Mouse (Mus musculus) adrenal gland, adult (tissue): ENCODE data around the gene Gjb6.
A peak's percentile ranks its signal among the peaks of the same experiment; 100 is the strongest.

Source experiments
- DNase-seq, 2 experiments: peaks; one replicate each; pipeline ENCODE4 v3.0.0; 2022 to 2023; ENCODE audit warnings: low spot score in 1 of 2; ENCODE audit not compliant: inconsistent age in 2 of 2

Gene Gjb6

DNA sequence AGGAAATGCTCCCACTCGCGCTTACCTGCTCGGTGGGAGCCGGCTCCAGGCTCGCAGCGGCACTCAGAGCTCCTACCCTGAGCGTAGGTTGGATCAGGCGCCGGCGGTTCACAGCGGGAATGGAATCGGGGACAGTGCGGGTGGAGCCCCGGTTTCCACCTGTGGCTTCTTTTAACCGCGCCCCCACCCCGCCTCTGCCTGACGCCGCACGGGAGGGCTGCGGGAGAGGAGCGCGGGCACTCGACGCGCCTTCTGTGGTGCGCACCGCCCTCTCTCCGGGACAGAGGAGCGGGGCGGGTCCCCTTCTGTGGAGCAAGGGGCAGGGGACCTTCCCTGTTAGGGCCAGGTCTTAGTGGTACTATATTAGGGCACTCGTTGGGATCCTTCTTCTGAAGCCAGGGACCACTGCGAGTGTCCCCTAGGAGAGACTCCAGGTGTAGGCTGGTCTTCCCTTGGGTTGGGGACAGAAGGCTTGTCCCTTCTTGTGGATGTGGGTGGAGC lies at the start of gene Gjb6:
Gene Gjb6 (minus strand): TSS at position 451 of the 501 bp plus-strand sequence.
- DNase-seq: no peak

DNA sequence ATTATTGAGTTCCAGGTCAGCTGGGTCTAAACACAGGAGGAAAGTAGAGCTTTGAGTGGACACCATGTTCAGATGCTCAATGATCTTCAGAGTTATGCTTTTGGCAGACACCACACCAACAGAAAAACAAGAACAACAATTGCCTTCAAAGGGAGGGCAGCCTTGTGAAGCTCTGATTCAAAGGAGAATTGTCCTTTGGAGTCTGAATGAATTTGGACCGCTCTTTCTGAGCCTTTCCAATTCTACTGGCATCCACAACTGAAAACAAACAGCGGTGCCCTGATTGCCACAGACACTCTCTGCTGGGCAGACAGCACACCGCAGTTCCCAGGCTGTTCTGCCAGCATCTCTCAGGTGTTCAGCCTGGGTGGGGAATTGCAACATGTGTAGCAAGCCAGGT lies 32.1 kb upstream of the Gjb6 start:
- DNase-seq: no peak

DNA sequence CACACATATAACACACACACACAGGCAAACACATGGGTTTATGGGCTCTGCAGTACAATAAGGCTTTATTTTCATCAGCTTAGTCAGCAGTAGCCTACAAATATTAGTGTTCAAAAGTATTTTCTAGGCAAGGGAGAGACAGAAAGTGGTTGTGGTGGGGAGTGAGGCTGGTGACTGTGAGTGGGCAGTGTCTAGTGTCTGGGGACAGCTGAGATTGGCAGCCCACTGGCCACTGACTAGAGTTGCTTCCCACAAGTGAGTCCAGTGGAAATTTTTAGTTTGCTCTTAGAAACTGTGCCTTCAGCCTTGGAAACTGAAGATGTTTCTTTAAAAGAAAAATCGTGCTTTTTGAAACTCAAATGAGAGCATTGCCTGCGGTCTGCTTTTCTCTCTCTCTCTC lies 28.4 kb upstream of the Gjb6 start:
- DNase-seq: peak; percentile 4 to 48

DNA sequence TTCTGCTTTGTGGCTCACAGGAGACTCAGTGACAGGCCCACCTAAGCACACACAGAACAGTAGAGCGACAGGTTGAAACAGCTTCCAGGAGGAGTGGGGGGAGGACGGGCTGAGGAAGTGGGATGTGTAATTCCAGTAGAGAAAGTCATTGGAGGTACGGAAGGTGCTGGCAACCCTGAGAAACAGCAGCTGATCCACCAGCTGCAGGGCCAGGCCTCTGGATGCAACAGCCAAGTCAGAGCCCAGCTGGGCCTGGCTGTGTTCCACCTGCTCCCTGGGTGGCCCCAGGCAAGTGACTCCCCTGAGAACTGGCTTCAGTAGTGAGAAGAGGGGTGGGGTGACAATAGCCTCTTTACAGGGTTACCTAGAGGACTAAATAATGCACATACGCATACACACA lies 27.8 kb upstream of the Gjb6 start:
- peak; percentile 5 to 44 for DNase-seq

DNA sequence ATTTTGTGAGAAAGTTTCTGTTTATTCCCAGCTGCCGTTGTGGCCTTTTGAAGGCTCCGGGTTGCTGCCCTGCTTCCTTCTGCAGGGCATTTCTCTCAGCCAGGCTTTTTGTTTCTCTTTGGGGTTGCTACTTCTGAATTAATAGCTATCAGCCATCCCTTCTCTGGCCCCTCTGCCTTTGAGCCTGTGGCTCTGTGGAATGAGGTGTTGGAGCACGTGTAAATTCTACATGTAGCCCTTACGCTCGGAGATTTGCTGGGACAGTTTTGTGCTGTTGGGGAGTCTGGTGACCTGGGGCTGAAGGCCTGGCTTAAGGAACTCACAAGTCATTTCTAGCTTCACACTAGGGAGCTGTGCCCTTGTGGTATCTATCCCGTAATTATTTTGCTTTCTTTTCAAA lies 21.5 kb upstream of the Gjb6 start:
- DNase-seq: no peak

DNA sequence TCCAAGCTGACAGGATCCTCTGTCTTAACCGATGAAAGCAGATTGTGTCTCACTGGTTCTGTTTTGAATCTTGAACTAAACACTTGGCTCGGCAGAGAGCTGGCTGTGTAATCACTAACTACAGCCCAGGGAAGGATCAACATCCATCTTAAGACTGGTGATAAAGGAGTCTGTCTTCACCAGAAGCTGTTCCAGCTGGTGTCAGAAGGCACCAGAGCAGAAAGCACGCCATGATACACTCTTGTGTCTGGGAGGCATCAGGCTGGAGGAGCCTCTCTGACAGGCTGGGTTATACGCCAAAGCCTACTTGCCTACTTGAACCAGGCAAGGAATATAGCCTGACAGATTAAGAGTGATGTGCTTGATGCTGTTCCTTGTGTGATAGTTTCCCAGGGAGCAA lies 12.3 kb upstream of the Gjb6 start:
- DNase-seq: no peak

DNA sequence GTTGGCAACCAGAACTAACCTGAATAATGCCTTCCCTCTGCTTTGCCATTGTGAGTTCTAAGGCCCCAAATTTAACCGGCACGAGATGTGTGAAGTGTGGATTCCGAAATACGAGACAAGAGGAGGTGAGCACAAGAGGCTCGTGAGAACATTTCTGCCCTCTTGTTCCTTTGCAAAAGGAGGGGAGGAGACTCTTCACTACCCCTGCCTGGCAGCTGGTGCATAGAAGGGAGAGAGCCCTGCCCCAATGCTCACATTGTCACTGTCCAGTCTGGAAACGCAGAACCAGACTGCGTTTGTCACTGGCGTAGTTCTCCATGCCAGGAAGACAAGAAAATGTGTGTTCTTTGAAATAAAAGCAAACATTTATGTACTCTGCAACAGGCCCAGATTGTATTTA lies 1.9 kb upstream of the Gjb6 start:
- no peak for DNase-seq

DNA sequence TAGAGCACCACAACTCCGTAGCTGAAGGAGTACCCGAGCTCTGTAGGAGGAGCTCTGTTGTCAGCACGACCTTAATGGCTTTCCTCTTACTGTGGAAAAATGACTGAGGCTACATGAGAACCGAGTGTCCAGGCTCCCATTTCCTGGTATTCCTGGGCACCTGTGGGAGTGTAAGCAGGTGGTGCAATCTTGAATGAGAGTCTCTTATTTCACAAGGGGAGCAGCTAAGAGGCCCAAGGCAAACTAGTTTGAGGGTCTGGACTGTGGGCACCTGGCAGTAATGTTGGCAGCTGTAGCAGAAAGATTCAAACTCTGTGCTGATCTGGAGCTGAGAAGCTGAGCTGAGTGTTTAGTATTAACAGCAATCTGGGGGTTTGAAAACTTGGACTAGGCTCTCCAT lies 6.0 kb downstream of the Gjb6 start:
- DNase-seq: no peak

DNA sequence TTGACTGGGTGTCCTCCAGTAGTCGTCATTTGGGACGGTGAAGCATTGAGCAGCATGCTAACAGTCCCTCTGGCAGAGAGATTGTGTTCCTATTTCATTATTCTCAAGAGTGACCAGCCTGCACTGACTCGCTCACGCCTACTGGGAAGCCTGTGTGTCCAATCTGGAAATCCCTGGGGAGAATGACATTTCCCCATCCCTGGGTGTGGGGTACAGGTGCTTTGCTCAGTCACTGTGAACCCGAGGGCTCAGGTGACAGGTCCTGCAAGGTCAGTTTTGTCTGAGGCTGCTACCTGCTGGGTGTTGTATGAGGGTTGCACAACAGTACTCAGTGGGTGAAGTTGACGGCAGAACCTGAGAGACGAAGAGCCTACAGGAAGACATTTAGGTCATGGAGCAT lies 11.1 kb downstream of the Gjb6 start:
- DNase-seq: no peak

DNA sequence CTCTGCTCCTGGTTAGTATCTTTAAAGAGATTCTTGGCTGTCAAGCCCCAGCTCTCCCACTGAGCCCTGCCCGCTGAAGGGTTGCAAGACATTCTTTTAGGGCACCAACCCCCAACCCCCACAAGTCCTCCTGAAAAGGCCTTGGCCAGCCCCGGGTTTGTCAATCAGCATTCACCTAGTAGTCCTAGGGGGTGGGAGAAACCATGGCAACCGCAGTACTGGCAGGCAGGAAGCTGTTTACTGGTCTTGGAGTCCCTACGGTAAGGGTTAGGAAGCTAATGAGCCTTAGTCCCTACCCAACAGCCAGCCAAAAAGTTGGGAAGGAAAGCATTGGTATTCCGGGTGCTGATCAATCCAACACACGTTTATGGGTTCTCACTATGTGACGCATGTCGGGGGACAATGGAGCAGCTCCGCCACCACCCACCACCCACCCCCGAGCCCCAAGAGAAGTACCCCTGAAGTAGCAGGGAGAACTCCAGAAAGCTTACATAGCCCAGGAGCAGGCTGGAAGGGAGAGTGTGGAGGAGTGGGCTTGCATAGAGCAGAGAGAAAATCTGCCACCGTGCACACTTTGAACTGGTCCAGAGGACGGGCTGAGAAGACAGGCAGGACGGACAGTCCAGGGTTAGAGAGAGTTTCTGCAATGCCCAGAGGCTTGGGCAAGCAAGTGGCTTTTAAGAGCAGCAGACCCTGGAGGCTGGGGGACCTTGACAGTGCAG lies 17.4 kb downstream of the Gjb6 start, which contains the start of gene Gm4491:
Gene Gm4491 (minus strand): TSS at position 61 of the 722 bp plus-strand sequence.
- DNase-seq: no peak

DNA sequence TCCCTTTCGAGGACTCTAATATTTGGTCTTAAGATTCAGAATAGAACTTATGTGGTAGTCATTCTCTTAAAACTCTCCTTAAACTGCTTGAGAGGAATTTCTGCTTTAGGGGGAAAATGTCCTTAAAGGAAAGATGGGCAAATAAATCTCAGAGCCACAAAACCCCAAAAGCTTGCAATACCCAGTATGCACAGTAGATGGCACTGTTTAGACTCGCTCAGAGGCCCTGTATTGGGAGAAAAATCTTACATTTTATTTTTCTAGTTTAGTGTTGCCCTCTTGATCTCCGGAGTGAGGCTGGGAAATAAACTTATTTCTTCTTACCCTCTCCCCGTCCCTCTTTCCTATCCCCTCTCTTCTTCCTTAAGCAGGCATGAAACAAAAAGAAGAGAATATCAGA lies 24.2 kb downstream of the Gjb6 start:
- peak in 1 of 2 experiments; percentile 73 for DNase-seq

DNA sequence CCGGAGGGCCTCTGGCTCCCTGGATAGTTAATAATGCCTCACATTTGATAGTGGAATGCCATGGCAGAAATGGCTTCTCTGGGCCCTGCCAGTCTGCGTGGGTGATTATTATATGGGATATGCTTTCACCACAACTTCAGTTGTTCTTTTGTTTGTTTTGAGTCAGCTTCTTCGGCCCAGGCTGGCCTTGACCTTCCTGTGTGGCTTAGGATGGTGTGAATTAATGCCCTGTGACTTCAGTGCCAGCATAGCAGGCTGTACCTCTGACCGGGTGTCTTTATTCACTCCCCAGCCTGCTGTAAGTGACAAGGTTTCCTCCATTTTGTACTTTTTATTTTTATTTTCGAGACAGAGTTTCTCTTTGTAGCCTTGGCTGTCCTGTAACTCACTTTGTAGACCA lies 25.5 kb downstream of the Gjb6 start:
- peak; percentile 15 to 72 for DNase-seq

DNA sequence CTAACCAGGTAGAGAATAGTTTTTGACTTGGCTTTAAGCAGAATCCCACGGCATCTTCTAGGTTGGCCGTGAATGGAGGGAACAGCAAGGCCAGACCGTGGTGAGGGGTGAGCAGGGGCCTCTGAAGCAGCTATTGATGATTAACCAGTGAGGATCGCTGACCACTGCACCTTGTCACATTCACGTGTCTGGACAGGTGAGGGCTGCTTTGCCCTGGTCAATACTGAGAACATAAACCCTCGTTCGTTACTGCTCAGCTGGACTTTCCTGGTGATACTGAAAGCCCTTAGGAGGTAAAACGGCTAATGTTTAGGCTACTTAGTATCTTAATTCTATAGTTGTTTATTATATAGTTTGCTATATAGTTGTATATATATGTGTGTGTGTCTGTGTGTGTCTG lies 26.3 kb downstream of the Gjb6 start:
- no peak for DNase-seq

DNA sequence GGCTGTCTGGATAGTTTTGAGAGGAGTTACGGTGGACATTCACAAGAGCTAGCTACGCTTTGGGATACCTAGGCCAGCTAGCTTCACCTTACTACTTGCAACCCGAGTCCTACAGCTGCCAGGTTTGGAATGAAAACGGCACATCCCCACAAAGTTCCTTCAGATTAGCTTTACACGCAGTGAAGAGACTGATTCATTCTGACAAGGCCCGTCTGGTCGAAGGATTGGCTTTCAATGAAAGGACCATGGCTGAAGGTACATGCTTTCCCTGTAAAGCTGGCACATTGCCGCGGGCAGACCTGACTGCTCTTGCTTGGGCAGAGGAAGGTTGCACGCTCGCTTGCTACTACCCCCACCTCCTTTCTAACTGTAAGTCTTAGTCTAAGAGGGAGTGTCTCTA lies 27.7 kb downstream of the Gjb6 start:
- DNase-seq: no peak

DNA sequence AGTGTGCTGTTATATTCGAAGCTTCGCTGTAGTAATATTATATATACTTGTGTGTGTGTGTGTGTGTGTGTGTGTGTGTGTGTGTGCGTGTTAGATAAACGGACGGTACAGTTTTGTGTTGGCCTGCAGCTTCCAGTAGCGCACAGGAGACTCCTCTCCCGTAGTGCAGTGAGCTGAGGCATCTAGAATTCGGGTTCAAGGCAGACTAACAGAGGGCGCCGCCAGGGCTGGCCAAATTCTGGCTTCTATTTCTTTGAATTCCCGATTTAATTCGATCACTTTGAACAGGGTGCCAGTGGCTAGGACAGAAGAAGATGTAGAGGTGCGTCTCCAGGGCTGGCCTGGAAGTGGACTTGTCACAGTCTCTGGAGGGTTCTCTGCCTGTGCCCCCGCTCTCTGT lies 28.3 kb downstream of the Gjb6 start:
- no peak for DNase-seq

DNA sequence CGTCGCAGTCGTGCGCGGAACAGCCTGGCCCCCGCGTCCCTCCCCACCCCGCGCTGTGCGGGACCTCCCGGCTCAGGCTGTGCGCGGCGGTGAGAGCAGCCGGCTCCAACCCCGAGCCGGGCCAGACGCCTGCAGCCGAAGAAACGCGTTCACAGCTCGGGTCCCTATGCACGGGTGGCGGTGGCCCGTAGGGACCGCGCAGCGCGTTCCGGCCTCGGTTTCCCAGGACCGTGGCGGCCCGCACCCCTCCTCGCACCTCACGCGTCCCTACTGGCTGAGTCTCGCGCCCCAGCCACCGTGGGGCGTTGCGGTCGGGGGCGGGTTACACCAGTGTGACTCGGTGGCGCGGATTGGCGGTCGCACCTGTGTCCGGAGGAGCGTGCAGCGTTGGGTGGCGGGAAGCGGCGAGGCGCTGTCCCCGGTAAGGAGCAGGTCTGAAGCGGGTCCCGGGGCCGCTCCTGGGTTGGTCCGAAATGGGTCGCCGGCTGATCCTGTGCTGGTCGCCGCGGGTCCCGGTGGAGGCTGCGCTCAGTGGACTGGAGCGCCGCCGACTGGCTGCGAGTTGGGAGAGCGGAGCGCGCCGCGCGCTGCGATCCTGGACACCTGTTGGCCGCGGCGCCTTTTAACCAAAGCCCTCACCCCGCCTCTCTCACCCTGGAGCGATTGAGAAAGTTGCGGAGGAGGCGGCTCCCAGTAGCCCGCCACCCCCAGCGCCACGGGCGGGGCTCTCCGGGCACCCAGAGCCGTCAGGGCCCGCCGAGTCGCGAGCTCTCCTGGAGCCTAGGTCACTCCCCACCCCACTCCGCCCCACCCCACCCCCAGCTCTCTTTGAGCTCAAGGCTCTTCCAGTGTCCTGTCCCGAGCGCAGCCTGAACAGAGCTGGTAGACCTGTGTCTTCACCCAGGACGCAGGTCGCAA lies 29.0 kb downstream of the Gjb6 start, which contains the start of gene Gjb2:
Gene Gjb2 (minus strand): TSS at position 597 of the 918 bp plus-strand sequence.
- DNase-seq: peak; percentile 25 to 79

DNA sequence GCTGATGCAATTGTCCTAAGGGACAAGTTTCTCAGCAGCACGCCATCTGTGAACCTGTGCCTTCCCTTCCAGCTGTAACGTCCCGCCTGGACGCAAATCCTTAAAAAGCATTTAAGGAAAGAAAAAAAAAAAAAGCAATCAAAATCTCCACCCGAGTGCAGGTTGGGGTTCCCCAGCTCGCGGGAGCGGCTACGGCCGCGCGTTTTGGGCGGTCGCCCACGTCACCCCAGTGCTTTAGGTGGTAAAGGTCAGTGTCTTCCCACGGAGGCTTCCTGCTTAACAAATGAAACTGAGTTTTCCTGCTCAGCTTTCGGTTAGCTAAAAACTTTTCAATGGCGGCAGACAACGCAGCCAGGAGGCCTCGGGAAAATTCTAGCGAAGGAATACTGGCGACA lies 29.7 kb downstream of the Gjb6 start:
- peak; percentile 21 to 65 for DNase-seq

DNA sequence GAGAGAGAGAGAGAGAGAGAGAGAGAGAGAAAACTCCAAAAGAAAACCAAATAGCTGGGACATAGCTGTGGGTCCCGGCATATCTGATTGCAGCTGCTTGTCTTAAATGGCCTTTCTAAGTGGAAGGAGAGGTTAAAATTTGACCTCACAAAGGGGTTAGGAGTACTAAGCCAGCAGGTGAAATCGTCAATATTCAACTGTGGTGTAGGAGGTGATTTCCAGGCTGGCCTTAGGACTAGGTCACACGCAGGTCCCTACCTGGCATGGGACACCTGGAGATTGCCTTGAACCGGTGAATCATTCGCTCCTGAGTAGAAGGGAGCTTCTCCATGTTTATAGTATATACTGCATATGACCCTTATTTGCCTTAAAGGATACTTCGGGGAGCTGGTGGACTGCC lies 30.3 kb downstream of the Gjb6 start:
- no peak for DNase-seq

DNA sequence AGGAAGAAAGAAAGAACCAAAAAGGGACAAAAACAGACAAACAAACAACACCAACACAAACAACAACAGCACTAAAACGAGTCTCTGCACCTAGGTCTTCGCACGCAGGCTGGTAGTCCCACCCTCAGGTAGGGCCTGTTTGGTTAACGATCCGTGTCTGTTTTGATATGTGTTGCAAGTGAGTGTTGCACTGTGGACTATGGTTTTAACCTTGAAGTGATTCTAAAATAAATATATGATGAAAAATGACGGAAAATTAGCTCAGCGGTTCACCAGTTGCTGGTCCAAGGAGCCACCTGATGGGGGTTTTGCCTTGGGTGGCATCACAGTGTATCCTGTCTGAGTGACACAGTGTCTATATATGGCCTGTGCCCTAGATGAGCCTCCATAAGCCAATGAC lies 31.8 kb downstream of the Gjb6 start:
- no peak for DNase-seq

DNA sequence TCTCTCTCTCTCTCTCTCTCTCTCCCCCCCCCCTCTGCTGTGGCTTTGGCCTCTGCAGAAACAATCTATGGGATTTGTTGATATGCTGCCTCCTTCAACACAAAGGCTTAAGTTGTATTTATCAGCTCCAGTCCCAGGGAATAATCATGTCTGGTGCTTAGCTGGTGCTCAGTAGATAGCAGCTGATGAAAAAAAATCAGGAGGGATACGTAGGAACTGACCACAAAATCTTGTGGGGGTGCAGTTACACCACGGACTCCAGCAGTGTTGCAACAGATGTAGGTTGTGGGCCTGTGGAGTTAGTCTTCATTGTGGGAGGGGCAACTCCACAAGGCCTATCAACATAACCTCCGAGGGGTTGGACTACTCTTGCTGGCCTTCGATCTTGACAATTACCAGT lies 37.6 kb downstream of the Gjb6 start:
- no peak for DNase-seq

DNA sequence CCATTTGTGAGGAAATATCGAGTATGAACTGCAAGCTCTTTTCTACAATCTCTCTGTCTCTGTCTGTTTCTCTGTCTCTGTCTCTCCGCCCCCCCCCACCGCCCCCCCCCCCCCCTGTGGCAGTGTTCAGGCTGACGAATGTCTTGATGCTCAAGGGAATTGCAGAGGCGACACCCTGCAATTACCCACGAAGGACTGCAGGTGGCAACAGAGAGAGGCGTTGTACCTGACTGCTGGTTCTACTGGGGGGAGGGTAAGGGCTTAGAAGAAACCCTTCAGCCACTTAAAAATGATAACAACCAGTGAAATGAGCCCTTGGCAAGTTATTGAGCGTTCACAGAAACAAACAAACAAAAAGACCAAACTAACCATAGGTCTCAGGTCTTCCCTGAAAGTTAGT lies 40.4 kb downstream of the Gjb6 start:
- peak; percentile 41 to 81 for DNase-seq

DNA sequence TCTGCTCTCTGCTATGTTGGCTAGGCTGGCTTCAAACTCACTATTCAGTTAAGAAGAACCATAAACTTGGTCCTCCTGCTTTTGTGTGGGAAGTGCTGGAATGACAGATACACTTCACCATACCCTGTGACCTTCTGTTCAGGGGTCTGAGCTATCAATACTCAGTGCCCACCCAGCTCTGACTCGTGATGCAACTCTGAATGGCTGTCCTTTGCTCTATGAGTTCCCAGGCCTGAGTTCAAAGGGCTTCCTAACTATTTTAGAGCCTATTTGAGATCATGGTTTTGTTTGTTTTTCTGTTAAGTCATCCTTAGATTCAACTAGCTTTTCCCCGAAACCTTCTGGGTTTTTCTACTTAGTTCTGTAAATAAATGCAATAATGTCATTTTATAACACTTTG lies 43.4 kb downstream of the Gjb6 start:
- DNase-seq: no peak
